Mouse (Mus musculus) ES-E14 (cell line): Measurements from ENCODE around the gene Ccdc175. TPM values are rescaled to one million over a fixed set of nuclear protein-coding genes. Genes with fewer than 3 reads are reported as not detected.

Experiments used
- DNase-seq: peaks from one replicate; pipeline ENCODE4 v3.0.0-alpha.2; 2013; ENCODE audit warnings: low read depth, low spot score
- H3K27ac ChIP-seq: 2 replicates; pipeline ENCODE4 v1.5.1; 2012; ENCODE audit warnings: low read depth, mild to moderate bottlenecking, low read length, moderate library complexity, mixed read lengths; ENCODE audit not compliant: poor library complexity, insufficient read depth, severe bottlenecking
- H3K36me3 ChIP-seq: 2 replicates; pipeline ENCODE4 v1.6.1; 2012; ENCODE audit warnings: mild to moderate bottlenecking, low read length, moderate library complexity, mixed read lengths; ENCODE audit not compliant: control insufficient read depth, poor library complexity, insufficient read depth, severe bottlenecking
- H3K4me1 ChIP-seq, 2 experiments: fragments of 150-350 bp in 1 of 2; sonication (generic) in 1 of 2; 2 replicates each; pipeline ENCODE4 v1.6.1; 2012; ENCODE audit warnings: low read length in 2 of 2, mild to moderate bottlenecking in 1 of 2, mixed read lengths in 1 of 2; ENCODE audit not compliant: control insufficient read depth in 2 of 2, insufficient read depth in 2 of 2, poor library complexity in 1 of 2
- H3K4me3 ChIP-seq, 2 experiments: fragments of 150-350 bp in 1 of 2; sonication (generic) in 1 of 2; 2 replicates each; pipeline ENCODE4 v1.5.1; 2012; ENCODE audit warnings: low read length in 2 of 2, low read depth in 1 of 2, mild to moderate bottlenecking in 1 of 2, mixed read lengths in 1 of 2; ENCODE audit not compliant: insufficient read depth in 1 of 2, poor library complexity in 1 of 2, severe bottlenecking in 1 of 2
- H3K9ac ChIP-seq: 2 replicates; pipeline ENCODE4 v1.6.1; 2012; ENCODE audit warnings: low read depth, mild to moderate bottlenecking, low read length, mixed read lengths; ENCODE audit not compliant: poor library complexity, insufficient read depth, severe bottlenecking
- H3K9me3 ChIP-seq: fragments of 150-350 bp; sonication (generic); 2 replicates; pipeline ENCODE4 v1.6.1; 2012; ENCODE audit warnings: low read depth, mild to moderate bottlenecking, low read length; ENCODE audit not compliant: control insufficient read depth, insufficient read depth
- CHD2 ChIP-seq: IDR thresholded peaks from 2 replicates; pipeline ENCODE4 v1.6.1; 2014; ENCODE audit warnings: mild to moderate bottlenecking, low read depth, low read length, inconsistent platforms
- HCFC1 ChIP-seq: IDR thresholded peaks from 2 replicates; pipeline ENCODE4 v1.6.1; 2012; ENCODE audit warnings: low read length, inconsistent platforms, borderline replicate concordance; ENCODE audit not compliant: insufficient read depth
- MAFK ChIP-seq: IDR thresholded peaks from 2 replicates; pipeline ENCODE4 v1.6.1; 2014; ENCODE audit warnings: mild to moderate bottlenecking, low read depth, low read length, inconsistent platforms; ENCODE audit not compliant: insufficient read depth
- ZC3H11A ChIP-seq: IDR thresholded peaks from 2 replicates; pipeline ENCODE4 v1.6.1; 2012; ENCODE audit warnings: low read depth, mild to moderate bottlenecking, inconsistent platforms, low read length, borderline replicate concordance
- ZNF384 ChIP-seq: IDR thresholded peaks from 2 replicates; pipeline ENCODE4 v1.6.1; 2012; ENCODE audit warnings: low read depth, low read length, inconsistent platforms
- in situ Hi-C, 2 experiments: fragments of 600-800 bp; cut with MboI; formaldehyde crosslinking; loops; one replicate each; pipeline ENCODE4 v1.15.1; 2025; ENCODE audit warnings: low sequenced_read_pairs in 2 of 2, inconsistent platforms in 1 of 2; ENCODE audit not compliant: unreplicated experiment in 2 of 2
- total RNA-seq: library from RNA; depleted of rRNA; stranded (reverse); fragments of 300-350 nt; gene quantifications from 2 replicates; pipeline ENCODE4 v1.2.3, GENCODE M21; 2012; rRNA removed

Ccdc175 gene
- total RNA-seq, 1 experiment: 0.09 TPM

GRCm38 (mm10) chr12:72053851-72054250 is 131.0 kb downstream of the Ccdc175 start:
- no peak overlapping the region for H3K27ac ChIP-seq
- H3K9me3 ChIP-seq: no peaks in the 10 kb centered on the region
- H3K4me1 ChIP-seq: no peaks in the 10 kb centered on the region
- TF ChIP-seq ZC3H11A (no peak), ZNF384 (no peak)
- in situ Hi-C loops: no loop called here
- no peak overlapping the region for H3K4me3 ChIP-seq
- no peak for DNase-seq
- no peaks in the 10 kb centered on the region for H3K36me3 ChIP-seq
- no peak overlapping the region for H3K9ac ChIP-seq

- H3K4me1 ChIP-seq: no peaks in the 10 kb centered on the region
- TF ChIP-seq CHD2 (no peak), ZNF384 (peak; percentile 75)
- in situ Hi-C loops: no loop called here
- DNase-seq: no peak
- no peak overlapping the region for H3K4me3 ChIP-seq
- H3K27ac ChIP-seq: no peak overlapping the region
- no peak overlapping the region for H3K9ac ChIP-seq
- no peaks in the 10 kb centered on the region for H3K9me3 ChIP-seq
- H3K36me3 ChIP-seq: no peaks in the 10 kb centered on the region
Measured at GRCm38 (mm10) chr12:72053303-72053702, 131.5 kb downstream of the Ccdc175 start.

GRCm38 (mm10) chr12:72052571-72052970 is 132.3 kb downstream of the Ccdc175 start:
- H3K9me3 ChIP-seq: no peaks in the 10 kb centered on the region
- in situ Hi-C loops: no loop called here
- no peak overlapping the region for H3K4me3 ChIP-seq
- no peak for DNase-seq
- H3K36me3 ChIP-seq: no peaks in the 10 kb centered on the region
- H3K27ac ChIP-seq: no peak overlapping the region
- no peaks in the 10 kb centered on the region for H3K4me1 ChIP-seq
- H3K9ac ChIP-seq: no peak overlapping the region
- TF ChIP-seq ZNF384: no peak
- no peak for TF ChIP-seq ZC3H11A
- TF ChIP-seq HCFC1: no peak
- TF ChIP-seq MAFK: no peak
- TF ChIP-seq CHD2: no peak

Other genes with a start within 250 kb of the Ccdc175 start
- gene Gpr135, start 113.9 kb downstream of the Ccdc175 start, total RNA-seq: 2.7 and 4.2 TPM in 2 replicates
- 1.8 and 3.0 TPM in 2 replicates for gene L3hypdh, start 99.6 kb downstream of the Ccdc175 start, total RNA-seq
- gene Jkamp, start 99.4 kb downstream of the Ccdc175 start, total RNA-seq: 33.2 and 48.3 TPM in 2 replicates
- 8.7 and 13.6 TPM in 2 replicates for gene Rtn1, start 224.0 kb upstream of the Ccdc175 start, total RNA-seq